Mouse (Mus musculus) heart, embryonic 12.5 days (tissue): ENCODE data around the gene Rad50. TPM values are rescaled to one million over a fixed set of nuclear protein-coding genes. Genes with fewer than 3 reads are reported as not detected.

Experiments
- polyA plus RNA-seq: library from polyadenylated mRNA; unstranded; fragments of >200 nt; fragmentation: Nextera tagmentation; extraction: Ambion mirVana; gene quantifications from 2 replicates; pipeline ENCODE4 v1.2.1, GENCODE M21; 2016

Gene Rad50
- polyA plus RNA-seq, 1 experiment from 2014 or later, result 24.0 TPM

Other genes with a start within 250 kb of the Rad50 start
- gene Gm9837, start 236.8 kb downstream of the Rad50 start, polyA plus RNA-seq, result not detected in 2 replicates
- not detected in 2 replicates for gene Gm9945, start 227.2 kb downstream of the Rad50 start, polyA plus RNA-seq
- 0.54 and 0.58 TPM in 2 replicates for gene Sowaha, start 227.0 kb downstream of the Rad50 start, polyA plus RNA-seq
- 25.1 and 28.4 TPM in 2 replicates for gene Sept8, start 188.1 kb downstream of the Rad50 start, polyA plus RNA-seq
- gene Kif3a, start 139.9 kb downstream of the Rad50 start, polyA plus RNA-seq, result 36.1 and 37.2 TPM in 2 replicates
- 0.83 TPM in 1 of 2 replicates, not detected in the other for gene Il4, start 88.7 kb downstream of the Rad50 start, polyA plus RNA-seq
- gene Il13, start 72.6 kb downstream of the Rad50 start, polyA plus RNA-seq, result not detected in 2 replicates
- gene Il5, start 13.5 kb upstream of the Rad50 start, polyA plus RNA-seq, result not detected in 2 replicates
- 9.8 and 11.3 TPM in 2 replicates for gene Irf1, start 62.7 kb upstream of the Rad50 start, polyA plus RNA-seq
- 0.22 TPM in 1 of 2 replicates, not detected in the other for gene Gm17334, start 65.9 kb upstream of the Rad50 start, polyA plus RNA-seq
- 0.19 and 0.27 TPM in 2 replicates for gene Gm12216, start 151.9 kb upstream of the Rad50 start, polyA plus RNA-seq
- 8.9 and 9.6 TPM in 2 replicates for gene Slc22a5, start 184.3 kb upstream of the Rad50 start, polyA plus RNA-seq